Comparison of ENCODE assay signal across 9 mouse cellular contexts in the genomic region with DNA sequence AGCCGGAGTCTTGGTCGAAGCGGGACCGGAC. TPM values are rescaled to one million over a fixed set of nuclear protein-coding genes. Genes with fewer than 3 reads are reported as not detected.
DNase-seq lines count a peak whose midpoint lies in the region; ATAC-seq and TF ChIP-seq lines count a peak whose summit lies in the region.
"Had no signal": no experiment of that assay in that cellular context is flagged by ENCODE, and none has a peak within 500 bp of the region (broad histone marks: within the 10 kb centered on the region; RNA-seq: fewer than 3 reads in every experiment).

A gene (minus strand): TSS at position 27 of the 31 bp plus-strand sequence.

- TF ChIP-seq CTCF in lung, embryonic 14.5 days (IDR thresholded peaks at IDR 0.05; ENCODE audit: low read depth) = no peak

- no peak for ATAC-seq in lung, embryonic 14.5 days (ENCODE audit: insufficient read depth)
- ATAC-seq in forebrain, embryonic 12.5 days (ENCODE audit: low FRiP score) = no peak
- no peak for ATAC-seq in limb, embryonic 11.5 days (ENCODE audit: insufficient number of reproducible peaks, low FRiP score, low TSS enrichment, low read depth)
- no peak for ATAC-seq in neural tube, embryonic 15.5 days (ENCODE audit: low FRiP score)
- ATAC-seq in frontal cortex, adult (ENCODE audit: low TSS enrichment) = no peak

- 0% methylated on average over 4 of the region's 4 CpGs for WGBS in lung, embryonic 14.5 days
- no CpG with 5 or more reads among the region's 4 CpGs for WGBS in forebrain, embryonic 12.5 days
- WGBS in limb, embryonic 11.5 days = 0% methylated on average over 4 of the region's 4 CpGs
- 0% methylated on average over 4 of the region's 4 CpGs for WGBS in neural tube, embryonic 15.5 days

- H3K9ac ChIP-seq in lung, embryonic 14.5 days = peak within 1 kb of the TSS; percentile 46
- H3K9ac ChIP-seq in forebrain, embryonic 12.5 days = peak within 1 kb of the TSS; percentile 66
- H3K9ac ChIP-seq in limb, embryonic 11.5 days (ENCODE audit: low read length) = peak within 1 kb of the TSS; percentile 47
- peak within 1 kb of the TSS; percentile 44 for H3K9ac ChIP-seq in neural tube, embryonic 15.5 days (replicated peaks)

- H3K9me3 ChIP-seq in lung, embryonic 14.5 days (ENCODE audit: low read depth, low read length) = no peaks in the 10 kb centered on the region
- no peaks in the 10 kb centered on the region for H3K9me3 ChIP-seq in forebrain, embryonic 12.5 days
- H3K9me3 ChIP-seq in limb, embryonic 11.5 days (ENCODE audit: control insufficient read depth, low read length) = no peaks in the 10 kb centered on the region
- no peaks in the 10 kb centered on the region for H3K9me3 ChIP-seq in neural tube, embryonic 15.5 days (replicated peaks)

- peaks cover 56% of the 10 kb centered on the region for H3K27me3 ChIP-seq in lung, embryonic 14.5 days (ENCODE audit: insufficient read depth, low read length)
- H3K27me3 ChIP-seq in forebrain, embryonic 12.5 days = peaks cover 68% of the 10 kb centered on the region
- peaks cover 57% of the 10 kb centered on the region for H3K27me3 ChIP-seq in limb, embryonic 11.5 days (ENCODE audit: control insufficient read depth, insufficient read depth, low read length)
- H3K27me3 ChIP-seq in neural tube, embryonic 15.5 days (replicated peaks) = peaks cover 58% of the 10 kb centered on the region

- peak within 1 kb of the TSS; percentile 47 for H3K4me3 ChIP-seq in lung, embryonic 14.5 days (ENCODE audit: low read depth, low read length)
- H3K4me3 ChIP-seq in forebrain, embryonic 12.5 days (replicated peaks) = peak within 1 kb of the TSS; percentile 83
- peak within 1 kb of the TSS; percentile 38 for H3K4me3 ChIP-seq in limb, embryonic 11.5 days (ENCODE audit: low read depth, low read length)
- H3K4me3 ChIP-seq in neural tube, embryonic 15.5 days (replicated peaks) = peak within 1 kb of the TSS; percentile 43

- H3K4me1 ChIP-seq in lung, embryonic 14.5 days (ENCODE audit: insufficient read depth) = 0 out of 2 replicates have a peak, but pooled peaks cover 6% of the 10 kb centered on the region
- H3K4me1 ChIP-seq in forebrain, embryonic 12.5 days = peaks cover 38% of the 10 kb centered on the region
- peaks cover 13% of the 10 kb centered on the region; the same call in 1 of the 2 replicates for H3K4me1 ChIP-seq in limb, embryonic 11.5 days (ENCODE audit: control insufficient read depth, insufficient read depth, low read length)
- H3K4me1 ChIP-seq in neural tube, embryonic 15.5 days = peaks cover 40% of the 10 kb centered on the region

- 0 out of 2 replicates have a peak, but pooled peaks cover under 1% of the 10 kb centered on the region for H3K36me3 ChIP-seq in lung, embryonic 14.5 days (ENCODE audit: insufficient read depth)
- no peaks in the 10 kb centered on the region; the same call in 1 of the 2 replicates for H3K36me3 ChIP-seq in forebrain, embryonic 12.5 days (replicated peaks)
- no peaks in the 10 kb centered on the region for H3K36me3 ChIP-seq in limb, embryonic 11.5 days (ENCODE audit: control insufficient read depth, insufficient read depth, low read length)
- no peaks in the 10 kb centered on the region for H3K36me3 ChIP-seq in neural tube, embryonic 15.5 days

- peak within 1 kb of the TSS; percentile 84 for H3K4me2 ChIP-seq in lung, embryonic 14.5 days
- peak within 1 kb of the TSS; percentile 91 for H3K4me2 ChIP-seq in forebrain, embryonic 12.5 days
- peak within 1 kb of the TSS; percentile 78 for H3K4me2 ChIP-seq in limb, embryonic 11.5 days (ENCODE audit: low read depth, severe bottlenecking)
- H3K4me2 ChIP-seq in neural tube, embryonic 15.5 days = peak within 1 kb of the TSS; percentile 94

- DNase-seq in lung, embryonic 14.5 days = no peak
- no peak for DNase-seq in lung, postnatal 10 days
- no peak for DNase-seq in limb, embryonic 11.5 days (ENCODE audit: low spot score)
- no peak for DNase-seq in cerebellum, postnatal 4 days (ENCODE audit: low spot score in 2 of 2)
- DNase-seq in ovary, postnatal 10 days (ENCODE audit: low spot score) = no peak
- DNase-seq: thymus, postnatal 14 days had no signal

- H3K27ac ChIP-seq in lung, embryonic 14.5 days (ENCODE audit: low read depth) = no peak within 1 kb of the TSS
- no peak within 1 kb of the TSS for H3K27ac ChIP-seq in forebrain, embryonic 12.5 days
- no peak within 1 kb of the TSS for H3K27ac ChIP-seq in limb, embryonic 11.5 days (replicated peaks; ENCODE audit: low read depth, low read length)
- no peak within 1 kb of the TSS for H3K27ac ChIP-seq in neural tube, embryonic 15.5 days (replicated peaks)

RNA-seq across cellular contexts. Expression of the gene that starts here (rescaled TPM):
- polyA plus RNA-seq in lung, embryonic 14.5 days (2014; fragmentation: Nextera tagmentation; extraction: Ambion mirVana) = 0.17 and 0.84 TPM in 2 replicates
- 9.0 and 9.1 TPM in 2 replicates for polyA plus RNA-seq in forebrain, embryonic 12.5 days (2016; fragmentation: Nextera tagmentation; extraction: Ambion mirVana)
- polyA plus RNA-seq in limb, embryonic 11.5 days (2014; fragmentation: Nextera tagmentation; extraction: Ambion mirVana) = 0.71 and 0.75 TPM in 2 replicates
- 0.04 and 0.17 TPM in 2 replicates for polyA plus RNA-seq in neural tube, embryonic 15.5 days (2015; fragmentation: Nextera tagmentation; extraction: Ambion mirVana)
